Mouse (Mus musculus) limb, embryonic 15.5 days (tissue): ENCODE data around the gene Akna. TPM values are rescaled to one million over a fixed set of nuclear protein-coding genes. Genes with fewer than 3 reads are reported as not detected.
"Not testable (repeated sequence)": the region's sequence is repeated elsewhere in the genome, so short reads cannot be mapped to it uniquely, and the experiment has no call there.

Source experiments
- ATAC-seq: fragments of 200-750 bp; cut with Nextera tagmentation; 2 replicates; pipeline ENCODE4 v1.8.0; 2017; ENCODE audit warnings: low read depth, moderate TSS enrichment; ENCODE audit not compliant: insufficient number of reproducible peaks, low FRiP score, low TSS enrichment
- H3K27ac ChIP-seq: fragments of 300-500 bp; sonication (generic); 2 replicates; pipeline ENCODE4 v1.5.1; 2015; ENCODE audit warnings: moderate library complexity, mild to moderate bottlenecking, inconsistent platforms
- H3K27me3 ChIP-seq: fragments of 300-500 bp; sonication (generic); 2 replicates; pipeline ENCODE4 v1.6.1; 2015; ENCODE audit warnings: inconsistent platforms
- H3K36me3 ChIP-seq: fragments of 300-500 bp; sonication (generic); 2 replicates; pipeline ENCODE4 v1.6.1; 2015; ENCODE audit warnings: inconsistent platforms
- H3K4me1 ChIP-seq: fragments of 300-500 bp; sonication (generic); 2 replicates; pipeline ENCODE4 v1.6.1; 2015; ENCODE audit warnings: inconsistent platforms
- H3K4me2 ChIP-seq: fragments of 300-500 bp; sonication (generic); 2 replicates; pipeline ENCODE4 v1.6.1; 2015; ENCODE audit warnings: mild to moderate bottlenecking, inconsistent platforms
- H3K4me3 ChIP-seq: fragments of 300-500 bp; sonication (generic); 2 replicates; pipeline ENCODE4 v1.5.1; 2015; ENCODE audit warnings: mild to moderate bottlenecking, inconsistent platforms
- H3K9ac ChIP-seq: fragments of 300-500 bp; sonication (generic); 2 replicates; pipeline ENCODE4 v1.6.1; 2015; ENCODE audit warnings: inconsistent platforms
- H3K9me3 ChIP-seq: fragments of 300-500 bp; sonication (generic); 2 replicates; pipeline ENCODE4 v1.6.1; 2016; ENCODE audit warnings: inconsistent platforms
- WGBS: fragments of 180-500 bp; shearing (Covaris S2); methylation state at CpG from one replicate; pipeline ENCODE4 v1.1.7; 2015; 5-methylcytosine and 5-hydroxymethylcytosine counted together
- polyA plus RNA-seq: library from polyadenylated mRNA; unstranded; fragments of >200 nt; fragmentation: Nextera tagmentation; extraction: Ambion mirVana; gene quantifications from 2 replicates; pipeline ENCODE4 v1.2.1, GENCODE M21; 2015

Gene Akna
- polyA plus RNA-seq, 1 experiment from 2014 or later, result 5.6 TPM

DNA sequence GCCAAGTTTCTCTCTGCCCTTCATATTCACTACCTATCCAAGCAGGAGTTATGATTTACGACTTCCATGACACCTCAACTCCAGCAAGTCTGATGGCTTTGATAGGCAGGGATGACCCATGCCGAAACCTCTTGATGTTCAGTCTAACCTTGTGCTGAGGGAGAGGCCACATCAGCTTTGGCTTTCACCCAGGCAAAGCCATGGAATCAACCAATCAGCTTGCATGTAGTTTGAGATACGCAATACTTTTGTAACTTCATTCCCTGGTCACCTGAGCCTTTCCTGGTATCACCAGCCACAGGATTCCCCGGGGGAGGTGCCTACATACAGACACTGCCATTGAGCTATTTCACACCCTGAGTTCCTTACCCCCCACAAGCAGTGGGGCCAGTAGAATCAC lies 56.5 kb downstream of the Akna start:
- H3K4me2 ChIP-seq, result no peak overlapping the region
- no peak overlapping the region for H3K4me3 ChIP-seq
- H3K27ac ChIP-seq, result no peak overlapping the region
- no peaks in the 10 kb centered on the region for H3K27me3 ChIP-seq
- no peak overlapping the region for H3K9ac ChIP-seq
- no peak for ATAC-seq
- H3K9me3 ChIP-seq, result no peaks in the 10 kb centered on the region
- peaks cover 13% of the 10 kb centered on the region for H3K4me1 ChIP-seq
- H3K36me3 ChIP-seq, result no peaks in the 10 kb centered on the region
- WGBS, result 81% methylated on average over 4 of the region's 4 CpGs

DNA sequence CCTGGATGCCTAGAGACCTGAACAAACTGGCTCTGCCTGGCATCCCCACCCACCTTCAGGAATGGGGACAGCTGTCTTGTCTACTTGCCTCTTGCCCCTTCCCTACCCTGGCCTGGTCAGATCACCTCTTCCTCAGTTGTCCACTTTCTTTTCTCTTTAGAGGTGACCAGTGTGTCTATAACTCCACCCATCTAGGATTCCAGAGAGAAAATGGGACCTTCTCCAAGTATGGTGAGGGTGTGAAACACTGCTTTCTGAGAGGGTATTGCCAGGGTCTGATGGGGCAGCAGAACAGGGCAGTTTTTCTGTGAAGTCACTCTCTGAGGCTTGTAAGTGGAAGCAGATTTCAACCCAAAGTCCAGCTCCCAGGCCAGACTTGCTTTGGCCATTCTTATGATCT lies 57.9 kb downstream of the Akna start:
- Histone ChIP-seq H3K9ac (no peak overlapping the region), H3K27ac (no peak overlapping the region), H3K4me1 (0 out of 2 replicates have a peak, but pooled peaks cover 4% of the 10 kb centered on the region), H3K36me3 (no peaks in the 10 kb centered on the region), H3K4me3 (no peak overlapping the region), H3K27me3 (no peaks in the 10 kb centered on the region), H3K9me3 (no peaks in the 10 kb centered on the region), H3K4me2 (no peak overlapping the region)
- no peak for ATAC-seq

DNA sequence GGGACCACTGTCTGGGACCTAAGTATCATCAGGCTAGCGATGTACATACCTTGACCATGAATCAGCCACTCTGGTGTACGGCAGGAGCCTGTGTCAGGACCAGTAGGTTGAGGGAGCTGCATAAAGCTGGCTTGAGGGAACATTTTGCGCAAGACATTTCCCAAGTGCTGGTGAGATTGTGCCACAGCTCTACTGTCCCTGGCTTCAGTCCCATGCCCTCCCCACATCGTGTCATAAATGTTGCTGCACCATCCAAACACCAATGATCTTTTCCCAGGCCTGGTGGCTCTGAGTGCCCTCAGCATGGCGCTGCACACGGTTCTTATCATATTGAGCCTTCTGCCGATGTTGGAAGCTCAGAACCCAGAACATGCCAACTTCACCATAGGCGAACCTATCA lies 58.9 kb downstream of the Akna start, which contains the start of gene Orm1:
Gene Orm1 (plus strand): TSS at position 266 of the 400 bp plus-strand sequence.
- H3K9ac ChIP-seq, result no peak within 1 kb of the TSS
- no peaks in the 10 kb centered on the region for H3K27me3 ChIP-seq
- 85% methylated on average over 8 of the region's 8 CpGs for WGBS
- no peak within 1 kb of the TSS for H3K4me2 ChIP-seq
- no peaks in the 10 kb centered on the region for H3K36me3 ChIP-seq
- no peak for ATAC-seq
- H3K27ac ChIP-seq, result peak within 1 kb of the TSS; percentile 51
- H3K9me3 ChIP-seq, result no peaks in the 10 kb centered on the region
- no peak within 1 kb of the TSS for H3K4me3 ChIP-seq
- H3K4me1 ChIP-seq, result no peaks in the 10 kb centered on the region

DNA sequence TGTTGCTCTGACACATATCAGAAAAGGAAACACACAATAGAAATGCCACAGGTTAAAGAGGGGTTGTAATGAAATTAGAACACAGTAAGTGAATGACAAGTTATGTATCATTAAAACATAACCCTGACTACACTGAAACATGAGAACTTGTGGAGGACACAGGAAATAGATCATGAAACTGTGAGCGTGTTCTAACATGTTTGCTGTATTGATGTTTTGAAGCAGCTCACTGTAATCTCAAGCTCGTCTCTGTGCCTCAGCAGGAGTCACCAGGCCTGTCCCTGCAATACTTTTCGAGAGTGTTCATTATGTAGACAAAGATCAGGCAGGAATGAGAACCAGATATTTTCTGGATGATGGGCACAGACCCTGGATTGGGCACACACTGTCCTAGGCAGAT lies 59.5 kb downstream of the Akna start:
- no peak overlapping the region for H3K4me3 ChIP-seq
- no peak overlapping the region for H3K9ac ChIP-seq
- H3K27me3 ChIP-seq, result no peaks in the 10 kb centered on the region
- H3K9me3 ChIP-seq, result no peaks in the 10 kb centered on the region
- 46% methylated on average over 3 of the region's 3 CpGs for WGBS
- H3K4me1 ChIP-seq, result no peaks in the 10 kb centered on the region
- H3K27ac ChIP-seq, result peak overlapping the region; percentile 51
- H3K4me2 ChIP-seq, result no peak overlapping the region
- no peaks in the 10 kb centered on the region for H3K36me3 ChIP-seq
- ATAC-seq, result no peak

DNA sequence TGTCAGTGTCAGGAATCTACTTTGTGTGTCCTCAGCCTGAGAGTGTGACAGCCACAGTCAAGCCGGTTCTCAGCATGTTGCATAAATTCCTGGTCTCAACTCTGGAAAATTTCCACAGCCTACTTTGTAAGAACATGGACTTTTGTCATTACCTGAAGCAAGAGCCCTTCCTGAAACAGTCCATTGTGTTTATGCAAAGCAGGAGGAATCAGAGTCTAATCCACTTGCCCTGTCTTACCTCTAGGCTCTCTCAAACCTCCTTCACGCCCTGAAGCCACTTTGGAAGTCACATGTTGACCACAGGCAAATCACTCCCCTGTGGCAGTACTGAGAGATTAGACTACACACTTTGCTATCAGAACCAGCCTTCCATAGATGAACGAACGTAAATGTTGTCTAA lies 60.7 kb downstream of the Akna start:
- H3K9me3 ChIP-seq, result no peaks in the 10 kb centered on the region
- H3K36me3 ChIP-seq, result no peaks in the 10 kb centered on the region
- no peak overlapping the region for H3K9ac ChIP-seq
- H3K4me3 ChIP-seq, result no peak overlapping the region
- H3K4me2 ChIP-seq, result no peak overlapping the region
- no peak overlapping the region for H3K27ac ChIP-seq
- H3K27me3 ChIP-seq, result no peaks in the 10 kb centered on the region
- 67% methylated on average over 4 of the region's 4 CpGs for WGBS
- ATAC-seq, result no peak
- H3K4me1 ChIP-seq, result no peaks in the 10 kb centered on the region

DNA sequence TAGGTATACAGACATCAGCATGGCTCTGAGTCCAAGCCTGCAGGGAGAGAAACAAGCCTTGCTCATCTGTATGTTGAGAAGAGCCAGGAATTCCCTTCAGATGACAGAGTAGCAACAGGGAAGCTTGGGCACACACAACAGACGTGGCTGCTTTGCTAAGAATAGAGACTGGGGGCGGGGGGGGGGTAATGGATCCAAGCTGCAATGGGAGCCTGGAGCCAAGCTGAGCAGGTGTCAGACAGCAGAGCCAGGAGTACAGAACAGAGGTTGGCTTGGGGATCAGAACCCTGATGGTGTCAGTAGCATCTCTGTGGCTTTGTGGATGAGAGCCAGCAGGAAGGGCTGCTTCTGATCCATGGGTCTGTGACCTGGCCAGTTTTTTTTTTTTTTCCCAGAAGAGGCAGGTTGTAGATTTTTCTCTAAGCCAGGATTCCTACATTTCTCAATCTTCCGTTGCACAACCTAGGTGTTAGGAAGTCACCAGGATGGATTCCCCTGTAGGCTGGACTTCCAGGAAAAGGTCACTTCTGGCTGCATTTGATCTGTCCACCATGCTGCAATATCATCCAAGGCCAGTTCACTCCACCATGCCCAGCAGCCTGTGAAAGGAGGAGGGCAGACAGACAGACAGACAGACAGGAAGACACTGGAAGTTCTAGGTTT lies 64.6 kb downstream of the Akna start:
- Histone ChIP-seq H3K9me3 (no peaks in the 10 kb centered on the region), H3K27ac (no peak overlapping the region), H3K4me1 (no peaks in the 10 kb centered on the region), H3K4me2 (no peak overlapping the region), H3K27me3 (no peaks in the 10 kb centered on the region), H3K9ac (no peak overlapping the region), H3K4me3 (no peak overlapping the region), H3K36me3 (peaks cover 15% of the 10 kb centered on the region)
- WGBS, result 56% methylated on average over 3 of the region's 3 CpGs
- no peak for ATAC-seq

DNA sequence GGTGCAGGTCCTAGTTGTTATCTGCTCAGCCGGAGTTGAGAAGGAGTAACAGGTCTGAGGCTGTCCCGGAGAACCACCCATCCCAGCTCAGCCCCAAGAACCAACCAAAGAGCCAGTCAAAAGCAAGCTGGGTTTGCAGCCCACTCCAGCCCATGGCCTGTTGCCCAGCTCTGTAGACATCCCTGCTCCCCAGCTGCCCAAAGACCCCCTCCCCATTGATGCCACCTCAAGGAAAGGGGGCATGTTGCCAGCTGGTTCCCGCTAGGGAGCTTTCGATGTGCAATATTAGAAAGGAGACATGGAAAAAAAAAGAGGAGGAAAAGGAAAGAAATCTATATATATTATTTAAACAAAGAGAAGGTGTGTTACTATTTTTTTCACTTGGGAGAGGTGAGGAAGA lies 69.8 kb downstream of the Akna start:
- no peaks in the 10 kb centered on the region for H3K9me3 ChIP-seq

DNA sequence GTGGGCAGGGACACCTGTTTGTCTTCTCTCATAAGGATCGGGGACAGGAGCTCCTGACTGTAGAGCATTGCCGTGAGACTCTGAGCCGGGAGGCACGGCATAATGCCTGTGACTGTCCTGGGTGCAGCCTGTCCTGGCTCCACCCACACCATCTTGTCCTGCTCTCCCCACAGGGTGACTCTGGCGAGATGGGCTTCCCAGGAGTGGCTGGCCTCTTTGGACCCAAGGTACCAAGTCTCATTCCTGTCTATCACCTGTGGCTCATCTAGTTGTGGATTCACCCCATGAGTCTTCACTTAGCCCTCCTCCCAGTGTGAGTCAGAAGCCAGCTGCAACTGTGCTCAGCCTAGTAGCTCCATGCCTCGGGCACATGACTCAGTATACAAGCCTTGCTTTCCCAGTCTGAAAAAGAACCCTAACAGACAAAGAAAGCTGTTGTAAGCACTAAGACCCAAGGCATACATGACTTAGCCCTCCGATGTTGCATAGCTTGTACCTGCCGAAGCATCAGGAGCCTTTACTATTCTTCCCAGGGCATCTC lies 79.8 kb downstream of the Akna start:
- Histone ChIP-seq H3K27ac (no peak overlapping the region), H3K4me3 (no peak overlapping the region), H3K4me1 (no peaks in the 10 kb centered on the region), H3K4me2 (no peak overlapping the region), H3K9ac (no peak overlapping the region), H3K9me3 (no peaks in the 10 kb centered on the region), H3K36me3 (peaks cover 87% of the 10 kb centered on the region), H3K27me3 (no peaks in the 10 kb centered on the region)
- 83% methylated on average over 8 of the region's 8 CpGs for WGBS
- ATAC-seq, result no peak

More for the DNA sequence above, 69.8 kb downstream of the Akna start:
- H3K27me3 ChIP-seq, result no peaks in the 10 kb centered on the region
- 93% methylated on average over 4 of the region's 4 CpGs for WGBS
- H3K4me3 ChIP-seq, result no peak overlapping the region
- H3K4me1 ChIP-seq, result no peaks in the 10 kb centered on the region
- H3K36me3 ChIP-seq, result peaks cover 56% of the 10 kb centered on the region
- H3K9ac ChIP-seq, result no peak overlapping the region
- no peak for ATAC-seq
- H3K4me2 ChIP-seq, result no peak overlapping the region
- H3K27ac ChIP-seq, result no peak overlapping the region

DNA sequence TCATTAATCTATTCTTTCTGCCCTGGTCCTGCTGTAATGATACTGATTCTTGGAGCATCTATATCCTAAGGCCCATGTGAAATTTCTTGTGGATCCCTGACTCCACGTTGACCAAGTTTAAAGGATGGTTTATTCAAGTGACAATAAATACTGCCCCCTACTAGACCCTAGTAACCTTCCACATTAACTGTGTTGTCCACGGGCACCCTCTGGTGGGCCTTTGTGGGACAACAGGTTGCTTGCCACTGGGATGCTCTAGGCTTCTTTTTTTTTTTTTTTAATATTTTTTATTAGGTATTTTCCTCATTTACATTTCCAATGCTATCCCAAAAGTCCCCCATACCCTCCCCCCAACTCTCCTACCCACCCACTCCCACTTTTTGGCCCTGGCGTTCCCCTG lies 83.6 kb downstream of the Akna start:
- not testable (repeated sequence) for H3K9me3 ChIP-seq, H3K4me3 ChIP-seq, ATAC-seq, H3K27ac ChIP-seq, H3K9ac ChIP-seq, H3K4me2 ChIP-seq, H3K27me3 ChIP-seq
- H3K4me1 ChIP-seq, result peaks cover 19% of the 10 kb centered on the region
- WGBS, result 35% methylated on average over 3 of the region's 3 CpGs
- peaks cover 87% of the 10 kb centered on the region for H3K36me3 ChIP-seq

Other genes starting within 250 kb of the Akna start
- gene Ambp, start 248.6 kb downstream of the Akna start, polyA plus RNA-seq, result 0.50 and 2.8 TPM in 2 replicates
- gene Kif12, start 231.2 kb downstream of the Akna start, polyA plus RNA-seq, result 0.22 and 0.42 TPM in 2 replicates
- gene Col27a1, start 189.3 kb downstream of the Akna start, polyA plus RNA-seq, result 25.5 and 32.6 TPM in 2 replicates
- gene Orm1, start 58.8 kb downstream of the Akna start, polyA plus RNA-seq, result 57.2 and 75.5 TPM in 2 replicates
- gene Orm3, start 47.2 kb downstream of the Akna start, polyA plus RNA-seq, result not detected in 2 replicates
- 0.25 and 0.35 TPM in 2 replicates for gene Orm2, start 40.9 kb downstream of the Akna start, polyA plus RNA-seq
- gene Whrn, start 92.6 kb upstream of the Akna start, polyA plus RNA-seq, result 3.6 and 4.8 TPM in 2 replicates
- gene Atp6v1g1, start 141.4 kb upstream of the Akna start, polyA plus RNA-seq, result 315 and 319 TPM in 2 replicates
- gene Tmem268, start 155.4 kb upstream of the Akna start, polyA plus RNA-seq, result 5.8 and 6.4 TPM in 2 replicates
- gene Gm11213, start 201.9 kb upstream of the Akna start, polyA plus RNA-seq, result not detected in 2 replicates
- gene Tex48, start 219.1 kb upstream of the Akna start, polyA plus RNA-seq, result not detected in 2 replicates